Mouse (Mus musculus): ENCODE measurements at regions not wholly inside any gene's neighbourhood (a gene's known extent, or its start where the extent isn't known, plus 50 kb on each side); places are given as distances from the start of the nearest gene placed in this dataset.

- no peak for DNase-seq
- intact Hi-C loops (cut with DNase I; ENCODE audit: low total_unique reads): no loop called here
Measured at GRCm38 (mm10) chr17:84006748-84007147, 159.0 kb upstream of the Haao start.

GRCm38 (mm10) chr17:84004237-84004636 lies 156.5 kb upstream of the Haao start:
- DNase-seq: no peak
- intact Hi-C loops (cut with DNase I; ENCODE audit: low total_unique reads): no loop called here

- DNase-seq: peak; percentile 58
- intact Hi-C loops (cut with DNase I; ENCODE audit: low total_unique reads): no loop called here
Measured at GRCm38 (mm10) chr17:84003489-84004234, 155.9 kb upstream of the Haao start.

- intact Hi-C loops (cut with DNase I; ENCODE audit: low total_unique reads): no loop called here
Measured at GRCm38 (mm10) chr17:84002939-84003338, 155.2 kb upstream of the Haao start.

GRCm38 (mm10) chr17:84002327-84002726 lies 154.6 kb upstream of the Haao start:
- DNase-seq: no peak
- intact Hi-C loops (cut with DNase I; ENCODE audit: low total_unique reads): no loop called here

More at GRCm38 (mm10) chr17:84002939-84003338, 155.2 kb upstream of the Haao start:
- DNase-seq: no peak

DNA sequence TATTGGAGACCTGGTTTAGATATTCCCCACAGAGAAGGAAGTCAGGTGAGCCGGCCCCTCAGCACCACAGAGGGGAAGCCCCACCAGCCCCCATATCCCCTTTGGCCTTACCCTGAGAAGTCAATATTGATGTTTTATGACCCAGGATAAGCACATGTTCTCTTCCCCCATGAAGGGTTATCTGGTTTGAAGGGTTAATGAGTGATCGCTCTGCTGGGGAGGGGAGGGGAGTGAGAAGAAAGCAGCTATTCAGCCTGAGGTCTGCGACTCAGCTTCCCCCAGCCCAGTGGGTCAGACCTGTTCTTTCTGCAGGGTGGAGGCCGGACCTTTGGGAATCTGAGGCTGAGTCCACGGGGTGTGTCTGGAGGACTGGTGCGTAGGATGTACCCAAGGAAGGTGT lies 152.4 kb upstream of the Haao start:
- DNase-seq: no peak
- intact Hi-C loops (cut with DNase I; ENCODE audit: low total_unique reads): no loop called here

- intact Hi-C loops (cut with DNase I; ENCODE audit: low total_unique reads): no loop called here
- no peak for DNase-seq
Measured at GRCm38 (mm10) chr17:83998972-83999545, 151.3 kb upstream of the Haao start.

DNA sequence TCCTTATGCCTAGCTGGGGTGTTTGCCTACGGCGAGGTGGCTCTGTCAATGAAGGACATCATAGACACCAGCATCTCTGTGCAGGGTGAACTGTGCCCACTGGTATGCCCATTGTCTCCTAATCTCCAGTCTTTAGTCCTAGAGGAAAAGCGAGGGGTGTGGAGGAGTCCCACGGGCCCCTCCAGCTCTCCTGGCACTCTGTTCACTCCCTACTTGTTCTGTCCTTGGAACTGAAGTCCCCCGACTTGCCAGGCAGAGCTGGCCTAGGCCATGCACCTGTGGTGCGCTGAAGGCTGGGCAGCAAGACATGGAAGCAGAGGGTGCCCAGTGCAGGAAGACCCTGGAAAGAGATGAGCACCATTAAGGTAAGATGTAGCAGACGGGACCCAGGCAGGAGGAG lies 150.6 kb upstream of the Haao start:
- no peak for DNase-seq
- intact Hi-C loops (cut with DNase I; ENCODE audit: low total_unique reads): no loop called here

- peak; percentile 69 for DNase-seq
- intact Hi-C loops (cut with DNase I; ENCODE audit: low total_unique reads): no loop called here
Measured at GRCm38 (mm10) chr17:83997778-83998177, 150.0 kb upstream of the Haao start.

DNA sequence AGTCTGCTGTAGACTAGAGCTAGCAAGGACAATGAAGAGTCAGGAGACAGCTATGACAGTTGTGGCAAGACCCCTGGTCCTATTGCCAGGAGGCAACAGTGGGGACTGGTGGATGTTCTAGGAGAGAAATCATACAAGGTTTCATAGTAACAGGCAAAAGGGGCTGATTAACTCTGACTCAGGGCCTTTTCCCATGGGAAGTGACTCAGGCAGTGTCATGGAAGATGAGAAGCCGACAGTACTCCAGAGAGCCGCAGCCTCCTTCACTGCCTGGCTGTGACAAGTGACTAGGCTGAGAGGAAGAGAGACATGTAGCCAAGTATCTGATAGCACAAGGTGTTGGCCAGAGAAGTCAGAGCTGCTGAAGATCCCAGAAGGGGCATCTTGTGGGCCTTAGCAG lies 145.3 kb upstream of the Haao start:
- intact Hi-C loops (cut with DNase I; ENCODE audit: low total_unique reads): no loop called here
- DNase-seq: peak; percentile 55

DNA sequence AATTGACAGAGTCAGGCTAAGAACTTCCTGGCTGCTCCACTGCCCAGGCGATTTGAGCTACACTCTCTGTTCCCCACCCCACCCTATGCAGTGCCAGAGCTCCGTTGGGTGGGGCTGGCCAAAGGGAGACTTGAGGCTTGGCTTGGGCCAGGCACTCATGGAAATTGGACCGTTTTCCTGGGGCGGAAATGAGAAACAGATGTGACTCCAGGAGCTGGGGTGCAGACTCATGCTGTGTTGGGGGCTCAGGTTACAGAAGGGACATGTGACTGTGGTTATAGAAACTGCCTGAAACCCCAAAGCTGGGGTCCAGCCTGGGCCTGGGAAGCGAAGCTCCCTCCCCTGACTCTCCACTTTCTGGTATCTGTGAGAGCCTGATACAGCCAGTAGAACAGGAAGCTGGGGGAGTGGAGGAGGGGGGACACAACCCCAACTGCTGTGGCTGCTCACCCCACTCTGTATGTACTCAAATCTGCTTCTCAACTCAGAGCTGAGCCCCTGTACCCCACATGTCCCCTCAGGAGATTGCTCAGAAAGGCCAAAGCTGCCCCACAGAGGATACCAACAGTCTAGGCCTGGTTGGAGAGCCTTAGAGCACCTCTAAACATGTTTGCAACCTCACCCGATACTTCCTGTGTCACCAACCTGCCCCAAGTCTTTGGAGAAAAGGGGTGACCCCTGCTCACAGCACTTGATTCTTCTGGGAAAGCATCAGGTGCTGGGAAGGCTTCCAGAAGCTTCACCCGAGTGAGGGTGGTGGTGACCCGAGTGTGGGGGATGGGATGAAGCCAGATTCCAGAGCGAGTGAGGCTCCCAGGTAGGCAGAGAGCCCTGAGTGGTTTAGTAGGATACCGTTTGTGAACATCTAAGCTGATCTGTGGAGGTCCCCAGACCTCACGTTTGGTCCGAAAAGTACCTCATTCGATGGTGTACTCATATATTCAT lies 142.9 kb upstream of the Haao start:
- intact Hi-C loops (cut with DNase I; ENCODE audit: low total_unique reads): no loop called here
- DNase-seq: peak; percentile 91

- intact Hi-C loops (cut with DNase I; ENCODE audit: low total_unique reads): no loop called here
- DNase-seq: no peak
Measured at GRCm38 (mm10) chr17:83988897-83989296, 141.1 kb upstream of the Haao start.

GRCm38 (mm10) chr17:83988165-83988564 lies 140.4 kb upstream of the Haao start:
- no peak for DNase-seq
- intact Hi-C loops (cut with DNase I; ENCODE audit: low total_unique reads): no loop called here

GRCm38 (mm10) chr17:83987683-83988082 lies 139.9 kb upstream of the Haao start:
- peak; percentile 46 for DNase-seq

GRCm38 (mm10) chr17:83985916-83986578 lies 138.3 kb upstream of the Haao start:
- intact Hi-C loops (cut with DNase I; ENCODE audit: low total_unique reads): no loop called here
- DNase-seq: no peak

More at GRCm38 (mm10) chr17:83987683-83988082, 139.9 kb upstream of the Haao start:
- intact Hi-C loops (cut with DNase I; ENCODE audit: low total_unique reads): no loop called here

GRCm38 (mm10) chr17:83985333-83985790 lies 137.6 kb upstream of the Haao start:
- intact Hi-C loops (cut with DNase I; ENCODE audit: low total_unique reads): no loop called here
- peak; percentile 41 for DNase-seq

DNA sequence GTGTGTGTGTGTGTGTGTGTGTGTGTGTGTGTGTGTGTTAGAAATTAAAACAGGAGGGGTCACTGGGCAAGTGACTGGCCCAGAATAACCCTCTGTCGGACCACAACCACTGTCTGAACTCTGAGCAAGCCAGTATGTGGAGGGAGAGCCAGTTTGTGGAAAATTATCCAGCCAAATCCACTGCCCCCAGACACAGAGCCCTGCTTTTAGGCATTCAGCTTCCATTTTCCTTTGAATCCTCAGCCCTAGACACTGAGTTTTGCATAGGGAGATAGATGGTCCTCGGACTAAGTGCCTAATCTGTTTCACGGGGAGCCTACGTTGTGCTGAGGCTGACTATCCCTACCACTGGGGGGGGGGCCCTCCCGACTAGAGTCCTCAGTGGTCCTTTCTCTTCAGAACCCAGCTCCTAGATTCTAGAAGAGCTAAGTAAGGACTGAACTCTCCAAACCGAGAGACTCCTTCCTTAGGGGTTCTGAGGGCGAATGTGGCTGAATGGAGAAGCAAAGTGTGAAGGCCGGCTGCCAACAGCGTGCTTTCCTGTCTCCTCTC lies 136.2 kb upstream of the Haao start:
- intact Hi-C loops (cut with DNase I; ENCODE audit: low total_unique reads): no loop called here
- DNase-seq: no peak

DNA sequence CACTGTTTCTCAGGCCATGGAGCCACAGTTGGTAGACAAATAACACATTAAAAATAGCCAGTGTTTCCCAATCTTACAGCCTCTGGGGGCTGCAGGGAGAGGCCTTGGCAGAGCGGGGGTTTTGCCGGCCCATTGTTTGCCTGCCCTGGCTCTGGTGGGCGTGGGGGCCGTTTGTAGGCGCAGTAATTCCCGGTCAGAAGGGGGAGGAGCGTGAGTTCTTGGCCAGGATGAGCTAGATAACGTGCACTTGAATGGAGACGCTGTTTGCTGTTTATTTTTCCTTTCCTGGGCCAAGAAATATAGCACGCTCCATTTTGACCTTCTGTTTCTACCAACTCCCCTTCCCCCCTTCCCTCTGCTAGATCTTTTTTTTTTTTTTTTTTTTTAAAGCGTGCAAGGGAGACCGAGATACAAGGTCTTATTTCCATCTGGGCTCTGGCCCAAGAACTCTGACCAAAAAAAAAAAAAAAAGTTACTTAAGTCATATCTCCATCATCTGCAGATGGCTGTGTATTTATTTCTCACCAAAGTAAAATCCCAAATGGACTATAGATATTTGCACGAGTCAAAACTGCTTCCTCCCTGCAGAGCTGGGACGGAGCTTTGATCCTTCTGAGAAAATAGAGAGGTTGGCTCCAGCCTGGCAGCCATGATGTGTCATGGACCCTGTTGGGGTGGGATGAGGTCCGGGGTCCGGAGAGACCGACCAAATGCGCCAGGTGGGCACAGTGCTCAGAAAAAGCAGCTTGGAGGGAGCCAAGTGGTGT lies 135.5 kb upstream of the Haao start:
- intact Hi-C loops (cut with DNase I; ENCODE audit: low total_unique reads): no loop called here
- peak; percentile 85 for DNase-seq

GRCm38 (mm10) chr17:83982700-83983069 lies 134.9 kb upstream of the Haao start:
- intact Hi-C loops (cut with DNase I; ENCODE audit: low total_unique reads): no loop called here
- DNase-seq: peak; percentile 49

All from gastrocnemius, postnatal 14 days (tissue).